Mouse (Mus musculus): ENCODE results near the gene Mid1.

- TF ChIP-seq CTCF (IDR thresholded peaks at IDR 0.05; ENCODE audit: low read depth) (no peak), EP300 (IDR thresholded peaks at IDR 0.05; ENCODE audit: low read depth) (no peak)
These were observed 104.7 kb downstream of the Mid1 start for GRCm38 (mm10) chrX:169789702-169790101.
